Mouse (Mus musculus) liver, embryonic 13.5 days (tissue): ENCODE measurements around the gene Prss44. TPM values are rescaled to one million over a fixed set of nuclear protein-coding genes. Genes with fewer than 3 reads are reported as not detected.

Experiments
- ATAC-seq: fragments of 200-750 bp; cut with Nextera tagmentation; 2 replicates; pipeline ENCODE4 v1.8.0; 2017; ENCODE audit warnings: low read depth, mild to moderate bottlenecking, moderate number of reproducible peaks, moderate library complexity
- DNase-seq: peaks from one replicate; pipeline ENCODE4 v3.0.0; 2022
- H3K27ac ChIP-seq: fragments of 300-500 bp; sonication (generic); 2 replicates; pipeline ENCODE4 v1.5.1; 2015; ENCODE audit warnings: moderate library complexity, mild to moderate bottlenecking, inconsistent platforms
- H3K27me3 ChIP-seq: fragments of 300-500 bp; sonication (generic); 2 replicates; pipeline ENCODE4 v1.6.1; 2015; ENCODE audit warnings: mild to moderate bottlenecking, inconsistent platforms
- H3K36me3 ChIP-seq: fragments of 300-500 bp; sonication (generic); 2 replicates; pipeline ENCODE4 v1.6.1; 2015; ENCODE audit warnings: mild to moderate bottlenecking, inconsistent platforms
- H3K4me1 ChIP-seq: fragments of 300-500 bp; sonication (generic); replicated peaks from 2 replicates; pipeline ENCODE4 v1.6.1; 2015; ENCODE audit warnings: inconsistent platforms
- H3K4me2 ChIP-seq: fragments of 300-500 bp; sonication (generic); 2 replicates; pipeline ENCODE4 v1.6.1; 2015; ENCODE audit warnings: inconsistent platforms, mild to moderate bottlenecking, moderate library complexity
- H3K4me3 ChIP-seq: fragments of 300-500 bp; sonication (generic); replicated peaks from 2 replicates; pipeline ENCODE4 v1.5.1; 2015; ENCODE audit warnings: mild to moderate bottlenecking, inconsistent platforms
- H3K9ac ChIP-seq: fragments of 300-500 bp; sonication (generic); 2 replicates; pipeline ENCODE4 v1.6.1; 2015; ENCODE audit warnings: mild to moderate bottlenecking, inconsistent platforms
- H3K9me3 ChIP-seq: fragments of 300-500 bp; sonication (generic); replicated peaks from 2 replicates; pipeline ENCODE4 v1.6.1; 2016; ENCODE audit warnings: inconsistent platforms
- WGBS: fragments of 180-500 bp; shearing (Covaris S2); methylation state at CpG from one replicate; pipeline ENCODE4 v1.1.7; 2015; ENCODE audit not compliant: insufficient replicate concordance; 5-methylcytosine and 5-hydroxymethylcytosine counted together
- polyA plus RNA-seq: library from polyadenylated mRNA; unstranded; fragments of >200 nt; fragmentation: Nextera tagmentation; extraction: Ambion mirVana; gene quantifications from 2 replicates; pipeline ENCODE4 v1.2.1, GENCODE M21; 2015

Prss44 gene
- polyA plus RNA-seq, 1 experiment from 2014 or later, result not detected

DNA sequence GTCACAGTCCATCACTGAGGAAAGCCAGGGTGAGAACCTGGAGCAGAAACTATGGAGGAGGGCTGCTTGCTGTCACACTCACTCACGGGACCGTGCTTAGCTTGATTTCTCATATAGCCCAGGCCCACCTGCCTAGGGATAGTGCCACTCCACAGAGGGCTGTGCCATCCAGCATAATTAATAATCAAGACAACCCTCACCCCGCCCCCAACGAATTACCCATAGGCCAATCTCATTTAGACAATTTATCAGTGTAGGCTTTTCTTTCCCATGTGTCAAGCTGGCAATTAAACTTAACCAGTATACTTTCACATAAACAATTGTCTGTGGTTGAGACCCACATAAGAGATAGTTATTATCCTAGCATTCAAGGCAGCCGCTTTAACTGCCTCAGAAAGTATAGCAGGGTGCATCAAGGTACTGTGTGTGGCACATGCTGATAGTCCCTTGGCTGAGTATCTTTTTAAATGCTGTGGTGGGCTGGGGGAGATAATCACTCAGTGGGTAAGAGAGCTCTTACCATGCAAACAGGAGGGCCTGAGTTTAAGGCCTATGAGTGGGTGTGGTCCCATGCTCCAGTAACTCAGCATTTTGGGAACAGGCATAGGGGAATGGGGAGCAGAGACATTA lies 45.3 kb downstream of the Prss44 start:
- H3K27me3 ChIP-seq, result peaks cover 5% of the 10 kb centered on the region; the same call in 1 of the 2 replicates
- peak overlapping the region; percentile 86 for H3K4me2 ChIP-seq
- ATAC-seq, result peak; percentile 94
- peak overlapping the region; percentile 67 for H3K4me3 ChIP-seq
- H3K9me3 ChIP-seq, result no peaks in the 10 kb centered on the region
- H3K36me3 ChIP-seq, result no peaks in the 10 kb centered on the region
- H3K4me1 ChIP-seq, result peaks cover 49% of the 10 kb centered on the region
- WGBS, result 19% methylated on average over 5 of the region's 5 CpGs
- peak; percentile 64 for DNase-seq
- peak overlapping the region; percentile 69; the same call in 1 of the 2 replicates for H3K9ac ChIP-seq
- H3K27ac ChIP-seq, result peak overlapping the region; percentile 91

DNA sequence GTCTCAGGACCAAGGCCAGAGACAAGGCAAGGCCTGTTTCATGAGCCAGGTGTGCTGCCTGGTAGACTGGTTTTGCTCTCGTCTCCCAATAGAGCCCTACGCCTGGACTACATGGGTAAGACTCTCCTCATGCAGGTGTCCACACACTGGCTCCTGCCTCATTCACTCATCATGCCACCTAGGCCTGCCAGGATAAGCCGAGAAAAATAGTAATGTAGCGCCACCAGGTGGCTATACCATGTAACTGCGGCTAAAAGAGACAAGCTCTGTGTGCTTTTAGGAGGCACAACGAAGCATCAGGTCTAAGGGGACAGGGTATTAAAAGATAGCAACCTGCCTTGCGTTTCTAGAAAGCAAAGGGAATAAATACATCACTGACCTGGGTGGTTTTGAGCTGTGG lies 57.2 kb downstream of the Prss44 start:
- WGBS, result 11% methylated on average over 7 of the region's 7 CpGs
- H3K27ac ChIP-seq, result no peak overlapping the region
- no peak overlapping the region for H3K4me2 ChIP-seq
- no peak overlapping the region for H3K4me3 ChIP-seq
- H3K9ac ChIP-seq, result no peak overlapping the region
- H3K4me1 ChIP-seq, result peaks cover 15% of the 10 kb centered on the region
- peak; percentile 22 for ATAC-seq
- DNase-seq, result no peak
- H3K9me3 ChIP-seq, result no peaks in the 10 kb centered on the region
- H3K27me3 ChIP-seq, result peaks cover 35% of the 10 kb centered on the region
- no peaks in the 10 kb centered on the region for H3K36me3 ChIP-seq

Other genes with a start within 250 kb of the Prss44 start
- gene Nradd, start 189.5 kb upstream of the Prss44 start, polyA plus RNA-seq, result 2.7 and 2.8 TPM in 2 replicates
- gene Nbeal2, start 159.8 kb upstream of the Prss44 start, polyA plus RNA-seq, result 1.6 and 2.1 TPM in 2 replicates
- 84.4 and 86.3 TPM in 2 replicates for gene Ccdc12, start 157.5 kb upstream of the Prss44 start, polyA plus RNA-seq
- gene Myl3, start 72.1 kb upstream of the Prss44 start, polyA plus RNA-seq, result 0.56 and 5.4 TPM in 2 replicates
- gene Pth1r, start 66.8 kb upstream of the Prss44 start, polyA plus RNA-seq, result 4.7 and 5.8 TPM in 2 replicates
- gene Prss42, start 15.8 kb upstream of the Prss44 start, polyA plus RNA-seq, result not detected in 2 replicates
- gene Prss43, start 12.7 kb downstream of the Prss44 start, polyA plus RNA-seq, result not detected in 2 replicates
- not detected in 2 replicates for gene Prss45, start 20.6 kb downstream of the Prss44 start, polyA plus RNA-seq
- gene Prss46, start 30.5 kb downstream of the Prss44 start, polyA plus RNA-seq, result not detected in 2 replicates
- gene Prss50, start 44.0 kb downstream of the Prss44 start, polyA plus RNA-seq, result 16.6 and 21.0 TPM in 2 replicates
- 1.6 and 1.7 TPM in 2 replicates for gene Als2cl, start 65.9 kb downstream of the Prss44 start, polyA plus RNA-seq
- 1.3 and 1.6 TPM in 2 replicates for gene Tmie, start 66.1 kb downstream of the Prss44 start, polyA plus RNA-seq
- gene Fam240a, start 102.9 kb downstream of the Prss44 start, polyA plus RNA-seq, result not detected in 2 replicates
- gene Tdgf1, start 132.2 kb downstream of the Prss44 start, polyA plus RNA-seq, result not detected in 2 replicates
- gene Lrrc2, start 137.6 kb downstream of the Prss44 start, polyA plus RNA-seq, result 0.29 and 0.49 TPM in 2 replicates
- gene Rtp3, start 176.6 kb downstream of the Prss44 start, polyA plus RNA-seq, result 7.1 and 12.1 TPM in 2 replicates
- gene Ltf, start 205.3 kb downstream of the Prss44 start, polyA plus RNA-seq, result 17.7 and 18.7 TPM in 2 replicates
- 12.6 and 16.5 TPM in 2 replicates for gene Ccrl2, start 243.5 kb downstream of the Prss44 start, polyA plus RNA-seq